Mouse (Mus musculus) limb, embryonic 12.5 days (tissue): ENCODE results near the gene Hmgn3. TPM values are rescaled to one million over a fixed set of nuclear protein-coding genes. Genes with fewer than 3 reads are reported as not detected.
"Not testable (repeated sequence)": the region's sequence is repeated elsewhere in the genome, so short reads cannot be mapped to it uniquely, and the experiment has no call there.

Source experiments
- ATAC-seq: fragments of 200-750 bp; cut with Nextera tagmentation; 2 replicates; pipeline ENCODE4 v1.8.0; 2017; ENCODE audit warnings: low read depth, moderate TSS enrichment; ENCODE audit not compliant: insufficient number of reproducible peaks, insufficient read depth, low FRiP score, low TSS enrichment
- H3K27ac ChIP-seq: fragments of 300-500 bp; sonication (generic); 2 replicates; pipeline ENCODE4 v1.5.1; 2016; ENCODE audit warnings: mild to moderate bottlenecking, moderate library complexity
- H3K27me3 ChIP-seq: fragments of 300-500 bp; sonication (generic); 2 replicates; pipeline ENCODE4 v1.6.1; 2016; ENCODE audit warnings: mild to moderate bottlenecking, moderate library complexity
- H3K36me3 ChIP-seq: fragments of 300-500 bp; sonication (generic); 2 replicates; pipeline ENCODE4 v1.6.1; 2016; ENCODE audit warnings: mild to moderate bottlenecking, moderate library complexity
- H3K4me1 ChIP-seq: fragments of 300-500 bp; sonication (generic); replicated peaks from 2 replicates; pipeline ENCODE4 v1.6.1; 2016
- H3K4me2 ChIP-seq: fragments of 300-500 bp; sonication (generic); 2 replicates; pipeline ENCODE4 v1.6.1; 2016; ENCODE audit warnings: mild to moderate bottlenecking, moderate library complexity
- H3K4me3 ChIP-seq: fragments of 300-500 bp; sonication (generic); replicated peaks from 2 replicates; pipeline ENCODE4 v1.5.1; 2016; ENCODE audit warnings: mild to moderate bottlenecking
- H3K9ac ChIP-seq: fragments of 300-500 bp; sonication (generic); replicated peaks from 2 replicates; pipeline ENCODE4 v1.6.1; 2016; ENCODE audit warnings: mild to moderate bottlenecking, moderate library complexity
- H3K9me3 ChIP-seq: fragments of 300-500 bp; sonication (generic); 2 replicates; pipeline ENCODE4 v1.6.1; 2016; ENCODE audit warnings: mild to moderate bottlenecking, moderate library complexity
- WGBS: fragments of 180-500 bp; shearing (Covaris S2); methylation state at CpG from one replicate; pipeline ENCODE4 v1.1.7; 2016; 5-methylcytosine and 5-hydroxymethylcytosine counted together
- polyA plus RNA-seq: library from polyadenylated mRNA; unstranded; fragments of >200 nt; fragmentation: Nextera tagmentation; extraction: Ambion mirVana; gene quantifications from 2 replicates; pipeline ENCODE4 v1.2.1, GENCODE M21; 2016

The Hmgn3 gene
- 143 and 150 TPM in 2 replicates for polyA plus RNA-seq

GRCm38 (mm10) chr9:83146446-83147188, at the start of gene Hmgn3:
TSS of gene Hmgn3 (minus strand) at chr9:83146685.
- H3K4me3 ChIP-seq = peak within 1 kb of the TSS; percentile 64
- peak within 1 kb of the TSS; percentile 64 for H3K27ac ChIP-seq
- 8% methylated on average over 28 of the region's 28 CpGs for WGBS
- H3K27me3 ChIP-seq = no peaks in the 10 kb centered on the region
- no peaks in the 10 kb centered on the region for H3K9me3 ChIP-seq
- peak; percentile 96 for ATAC-seq
- peak within 1 kb of the TSS; percentile 97 for H3K4me2 ChIP-seq
- peak within 1 kb of the TSS; percentile 67 for H3K9ac ChIP-seq
- H3K36me3 ChIP-seq = no peaks in the 10 kb centered on the region
- H3K4me1 ChIP-seq = peaks cover 5% of the 10 kb centered on the region

GRCm38 (mm10) chr9:83195765-83196164, 49.3 kb upstream of the Hmgn3 start:
- no peak overlapping the region for H3K4me2 ChIP-seq
- no peak overlapping the region for H3K27ac ChIP-seq
- no peaks in the 10 kb centered on the region for H3K36me3 ChIP-seq
- no peaks in the 10 kb centered on the region for H3K27me3 ChIP-seq
- ATAC-seq = no peak
- no peak overlapping the region for H3K9ac ChIP-seq
- no peak overlapping the region for H3K4me3 ChIP-seq
- no peaks in the 10 kb centered on the region for H3K9me3 ChIP-seq
- H3K4me1 ChIP-seq = peaks cover 14% of the 10 kb centered on the region
- WGBS = 73% methylated on average over 10 of the region's 10 CpGs

- Histone ChIP-seq H3K9ac (no peak overlapping the region), H3K4me1 (peaks cover 14% of the 10 kb centered on the region), H3K36me3 (no peaks in the 10 kb centered on the region), H3K4me3 (no peak overlapping the region), H3K27me3 (no peaks in the 10 kb centered on the region), H3K4me2 (peak overlapping the region; percentile 7; the same call in 1 of the 2 replicates), H3K27ac (0 out of 2 replicates have a peak overlapping the region, but pooled peaks have one; percentile 31), H3K9me3 (no peaks in the 10 kb centered on the region)
- 31% methylated on average over 6 of the region's 6 CpGs for WGBS
- 0 out of 2 replicates have a peak, but pooled peaks have one; percentile 55 for ATAC-seq
Measured at GRCm38 (mm10) chr9:83195007-83195406, 48.5 kb upstream of the Hmgn3 start.

DNA sequence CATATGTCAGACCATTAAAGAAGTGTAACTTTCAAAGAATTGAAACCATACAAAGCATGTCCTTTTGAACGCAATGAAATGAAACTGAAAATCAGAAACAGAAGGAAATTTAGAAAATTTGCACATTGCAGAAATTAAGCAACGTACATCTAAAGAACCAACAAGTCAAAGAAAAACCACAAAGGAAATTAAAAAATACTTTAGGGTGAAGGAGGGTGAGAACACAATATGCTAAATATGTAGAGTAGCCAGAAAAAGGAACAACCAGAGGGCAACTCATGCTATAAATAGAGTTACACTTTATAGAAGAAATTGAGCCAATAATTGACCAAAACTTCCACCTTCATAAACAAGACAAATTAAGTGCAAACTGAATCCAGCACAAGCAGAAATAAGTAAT, 41.3 kb upstream of the Hmgn3 start:
- Histone ChIP-seq H3K4me2 (no peak overlapping the region), H3K9ac (no peak overlapping the region), H3K27ac (no peak overlapping the region), H3K27me3 (no peaks in the 10 kb centered on the region), H3K36me3 (no peaks in the 10 kb centered on the region), H3K9me3 (no peaks in the 10 kb centered on the region), H3K4me3 (no peak overlapping the region), H3K4me1 (no peaks in the 10 kb centered on the region)
- ATAC-seq = no peak
- WGBS = 48% methylated on average over 2 of the region's 2 CpGs

GRCm38 (mm10) chr9:83145591-83146445, 667 bp downstream of the Hmgn3 start:
- peak overlapping the region; percentile 64 for H3K27ac ChIP-seq
- H3K9ac ChIP-seq = peak overlapping the region; percentile 67
- H3K4me2 ChIP-seq = peak overlapping the region; percentile 97
- 0 out of 2 replicates have a peak, but pooled peaks cover 3% of the 10 kb centered on the region for H3K9me3 ChIP-seq
- peaks cover 3% of the 10 kb centered on the region; the same call in 1 of the 2 replicates for H3K36me3 ChIP-seq
- H3K4me1 ChIP-seq = peaks cover 5% of the 10 kb centered on the region
- peak; percentile 73 for ATAC-seq
- H3K27me3 ChIP-seq = no peaks in the 10 kb centered on the region
- 5% methylated on average over 53 of the region's 53 CpGs for WGBS
- H3K4me3 ChIP-seq = peak overlapping the region; percentile 64

DNA sequence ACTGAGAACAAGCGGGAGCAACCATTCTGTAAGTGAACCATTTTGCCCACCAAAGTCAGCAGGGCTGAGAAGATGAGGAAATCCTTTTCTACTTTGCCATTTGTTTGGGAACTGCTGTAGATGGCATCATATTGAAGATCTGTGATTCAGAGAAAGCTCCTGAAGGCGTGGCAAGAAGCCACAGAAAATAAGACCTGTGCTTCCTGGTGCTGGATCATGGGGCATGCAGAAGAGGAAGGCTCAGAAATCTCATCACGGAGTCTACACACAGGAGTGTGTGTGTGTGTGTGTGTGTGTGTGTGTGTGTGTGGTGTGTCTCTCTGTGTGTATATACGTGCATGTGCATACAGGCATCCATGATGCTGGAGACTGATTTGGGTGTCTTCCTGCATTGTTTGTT, 16.7 kb downstream of the Hmgn3 start:
- 87% methylated on average over 4 of the region's 4 CpGs for WGBS
- Histone ChIP-seq H3K36me3 (no peaks in the 10 kb centered on the region), H3K27me3 (no peaks in the 10 kb centered on the region), H3K4me1 (peaks cover 6% of the 10 kb centered on the region), H3K9ac (no peak overlapping the region), H3K9me3 (no peaks in the 10 kb centered on the region), H3K4me3 (no peak overlapping the region), H3K27ac (no peak overlapping the region), H3K4me2 (no peak overlapping the region)
- no peak for ATAC-seq

DNA sequence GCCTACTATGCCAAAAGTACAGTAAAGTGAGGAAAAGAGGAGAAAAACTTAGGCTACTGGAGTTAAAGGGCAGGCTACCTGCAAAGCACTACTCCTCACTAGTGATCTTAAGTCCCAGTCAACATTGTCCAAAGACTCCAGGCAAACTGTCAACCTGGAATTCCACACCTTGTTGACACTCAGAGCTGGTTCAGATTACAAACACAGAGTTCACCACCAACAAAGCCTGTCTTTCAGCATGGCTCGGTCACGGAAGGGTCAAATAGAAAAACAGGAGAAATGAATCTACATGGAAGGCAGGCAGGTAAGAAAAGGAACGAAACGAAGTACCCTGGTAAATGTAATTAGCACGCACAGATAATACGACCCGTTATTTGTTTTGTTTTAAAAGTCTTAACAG, 18.6 kb downstream of the Hmgn3 start:
- ATAC-seq = no peak
- Histone ChIP-seq H3K4me2 (no peak overlapping the region), H3K9ac (no peak overlapping the region), H3K4me3 (no peak overlapping the region), H3K9me3 (no peaks in the 10 kb centered on the region), H3K27me3 (no peaks in the 10 kb centered on the region), H3K27ac (no peak overlapping the region), H3K36me3 (no peaks in the 10 kb centered on the region), H3K4me1 (peaks cover 6% of the 10 kb centered on the region)
- WGBS = 45% methylated on average over 7 of the region's 7 CpGs

DNA sequence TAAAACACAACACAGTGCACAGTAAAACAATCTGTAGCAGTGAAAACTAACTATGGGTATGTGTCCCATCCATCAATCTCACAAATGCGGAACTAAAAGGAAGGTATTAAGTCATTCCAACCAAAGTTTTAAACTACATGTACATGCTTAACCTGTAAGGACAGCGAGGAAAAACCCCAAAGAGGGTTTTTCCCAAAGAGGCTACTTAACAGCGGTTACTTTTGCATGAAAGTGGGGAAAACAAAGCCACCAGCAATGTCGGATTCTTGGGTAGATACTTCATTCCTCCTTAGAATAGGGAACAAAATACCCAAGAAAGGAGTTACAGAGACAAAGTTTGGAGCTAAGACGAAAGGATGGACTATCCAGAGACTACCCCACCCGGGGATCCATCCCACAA, 20.0 kb downstream of the Hmgn3 start:
- 96% methylated on average over 6 of the region's 6 CpGs for WGBS
- not testable (repeated sequence) for H3K9me3 ChIP-seq, ATAC-seq

GRCm38 (mm10) chr9:83119211-83119610, 27.3 kb downstream of the Hmgn3 start:
- no peak overlapping the region for H3K9ac ChIP-seq
- no peak overlapping the region for H3K4me2 ChIP-seq
- no peaks in the 10 kb centered on the region for H3K9me3 ChIP-seq
- no peak for ATAC-seq
- peaks cover 14% of the 10 kb centered on the region for H3K4me1 ChIP-seq
- no peak overlapping the region for H3K4me3 ChIP-seq
- WGBS = 63% methylated on average over 2 of the region's 2 CpGs
- no peak overlapping the region for H3K27ac ChIP-seq
- no peaks in the 10 kb centered on the region for H3K36me3 ChIP-seq
- peaks cover 16% of the 10 kb centered on the region; the same call in 1 of the 2 replicates for H3K27me3 ChIP-seq

More for the DNA sequence above, 20.0 kb downstream of the Hmgn3 start:
- H3K4me1 ChIP-seq, H3K9ac ChIP-seq, H3K27ac ChIP-seq, H3K36me3 ChIP-seq, H3K4me3 ChIP-seq, H3K27me3 ChIP-seq, H3K4me2 ChIP-seq: not testable (repeated sequence)

- H3K4me2 ChIP-seq = no peak overlapping the region
- peaks cover 22% of the 10 kb centered on the region for H3K27me3 ChIP-seq
- no peaks in the 10 kb centered on the region for H3K36me3 ChIP-seq
- H3K4me3 ChIP-seq = no peak overlapping the region
- H3K9ac ChIP-seq = no peak overlapping the region; the same call in 1 of the 2 replicates
- ATAC-seq = no peak
- H3K4me1 ChIP-seq = peaks cover 14% of the 10 kb centered on the region
- no peak overlapping the region for H3K27ac ChIP-seq
- no peaks in the 10 kb centered on the region for H3K9me3 ChIP-seq
- 63% methylated on average over 7 of the region's 7 CpGs for WGBS
Measured at GRCm38 (mm10) chr9:83117486-83117885, 29.0 kb downstream of the Hmgn3 start.

- Histone ChIP-seq H3K9ac (no peak overlapping the region), H3K27me3 (peaks cover 22% of the 10 kb centered on the region), H3K27ac (no peak overlapping the region), H3K9me3 (no peaks in the 10 kb centered on the region), H3K4me3 (no peak overlapping the region), H3K36me3 (no peaks in the 10 kb centered on the region), H3K4me1 (peaks cover 17% of the 10 kb centered on the region), H3K4me2 (no peak overlapping the region)
- ATAC-seq = 0 out of 2 replicates have a peak, but pooled peaks have one; percentile 58
- WGBS = 54% methylated on average over 15 of the region's 15 CpGs
Measured at GRCm38 (mm10) chr9:83116774-83117474, 29.6 kb downstream of the Hmgn3 start.
